Mouse (Mus musculus): Measurements from ENCODE around the gene Bend4. TPM values are rescaled to one million over a fixed set of nuclear protein-coding genes. Genes with fewer than 3 reads are reported as not detected.

The Bend4 gene
- total and polyA plus RNA-seq, 2 experiments from 2014 or later = 5.8 to 11.2 TPM

DNA sequence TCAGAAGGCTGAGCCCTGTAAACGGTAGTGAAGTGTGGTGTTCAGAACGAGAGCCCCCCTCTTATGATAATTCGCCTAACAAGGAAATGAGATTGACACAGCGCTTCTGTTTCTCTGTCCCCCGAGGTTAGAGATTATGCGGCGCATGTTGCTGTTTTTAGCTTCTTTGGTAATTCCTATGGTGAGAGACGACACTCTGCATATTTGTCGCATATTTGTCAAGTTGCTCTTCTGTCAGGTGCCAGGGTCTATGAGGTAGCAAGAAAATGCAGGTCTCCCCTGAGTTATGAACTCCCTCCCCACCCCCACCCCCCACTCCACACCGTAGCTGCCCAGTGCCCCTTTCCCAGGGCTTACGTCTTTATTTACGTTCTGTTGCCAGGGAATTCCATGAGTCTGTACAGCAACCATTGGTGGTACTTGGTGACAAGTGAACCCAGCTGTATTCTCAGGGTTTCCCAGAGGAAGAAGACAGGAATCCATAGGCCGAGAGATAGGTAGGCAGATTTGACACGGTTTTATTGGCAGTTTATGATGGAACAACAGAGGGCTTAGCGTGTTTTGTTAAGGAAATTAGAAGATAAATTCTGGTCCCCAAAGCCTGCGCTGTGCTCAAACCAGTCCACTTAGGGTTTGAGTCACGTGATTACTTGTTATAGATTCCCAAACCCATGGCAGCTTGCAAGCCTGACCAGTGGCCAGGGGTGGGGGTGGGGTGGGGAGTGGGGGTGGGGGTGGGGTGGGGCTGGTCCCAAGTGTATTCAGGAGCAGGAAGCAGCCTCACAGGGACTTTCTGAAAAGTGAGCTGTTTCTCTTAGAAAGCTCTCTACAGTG lies 16.3 kb upstream of the Bend4 start:
- Histone ChIP-seq H3K4me3 (ENCODE audit: low read depth, low read length) (peak overlapping the region; percentile 30), H3K4me1 (ENCODE audit: control insufficient read depth, insufficient read depth) (0 out of 2 replicates have a peak, but pooled peaks cover 5% of the 10 kb centered on the region), H3K4me2 (ENCODE audit: low read depth, low read length) (peak overlapping the region; percentile 57), H3K36me3 (replicated peaks; ENCODE audit: control insufficient read depth, insufficient read depth, low read length) (no peaks in the 10 kb centered on the region), H3K27ac (ENCODE audit: low read depth) (no peak overlapping the region), H3K9ac (replicated peaks; ENCODE audit: low read depth, low read length) (0 out of 2 replicates have a peak overlapping the region, but pooled peaks have one; percentile 3), H3K9me3 (replicated peaks; ENCODE audit: control insufficient read depth, low read length) (no peaks in the 10 kb centered on the region), H3K27me3 (ENCODE audit: control insufficient read depth, insufficient read depth, low read length) (no peaks in the 10 kb centered on the region)
- WGBS = 14% methylated on average over 17 of the region's 17 CpGs
- DNase-seq (ENCODE audit: low spot score) (peak; percentile 43), ATAC-seq (ENCODE audit: insufficient read depth, low read depth) (peak; percentile 40)
- TF ChIP-seq CTCF (IDR thresholded peaks at IDR 0.05; ENCODE audit: low read depth) = no peak
- no peak for TF ChIP-seq EP300 (IDR thresholded peaks at IDR 0.05; ENCODE audit: low read depth)

DNA sequence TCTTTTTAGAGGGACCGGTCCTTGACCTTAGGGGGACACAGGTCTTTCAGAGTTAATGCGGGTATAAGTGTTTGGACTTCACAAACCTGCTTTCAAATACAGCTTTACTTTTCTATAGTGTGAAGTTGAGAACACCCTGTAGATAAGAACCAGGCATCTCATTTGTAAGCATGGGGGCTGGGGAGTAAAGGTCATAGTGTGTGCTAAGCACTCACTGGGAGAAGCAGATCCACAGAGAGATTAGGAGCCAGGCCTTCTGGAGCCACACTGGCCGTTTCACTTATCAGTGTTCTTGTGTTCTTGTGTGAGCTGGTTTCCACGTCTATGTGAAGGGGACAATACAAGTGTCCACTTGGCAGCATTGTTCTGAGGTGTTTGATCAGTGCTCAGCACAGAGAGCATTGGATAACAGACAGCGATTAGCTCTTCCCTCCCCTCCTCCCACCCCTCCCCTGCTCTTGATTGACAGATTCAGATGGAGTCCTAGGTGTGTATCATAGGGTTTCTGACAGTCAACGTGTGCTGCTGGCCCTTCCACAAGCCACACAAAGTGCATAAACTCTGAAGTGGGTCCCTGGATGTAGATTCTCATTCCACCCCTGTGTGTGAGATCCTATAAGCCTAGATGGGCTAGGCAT lies 14.8 kb upstream of the Bend4 start:
- H3K27ac ChIP-seq (ENCODE audit: low read depth) = no peak overlapping the region

DNA sequence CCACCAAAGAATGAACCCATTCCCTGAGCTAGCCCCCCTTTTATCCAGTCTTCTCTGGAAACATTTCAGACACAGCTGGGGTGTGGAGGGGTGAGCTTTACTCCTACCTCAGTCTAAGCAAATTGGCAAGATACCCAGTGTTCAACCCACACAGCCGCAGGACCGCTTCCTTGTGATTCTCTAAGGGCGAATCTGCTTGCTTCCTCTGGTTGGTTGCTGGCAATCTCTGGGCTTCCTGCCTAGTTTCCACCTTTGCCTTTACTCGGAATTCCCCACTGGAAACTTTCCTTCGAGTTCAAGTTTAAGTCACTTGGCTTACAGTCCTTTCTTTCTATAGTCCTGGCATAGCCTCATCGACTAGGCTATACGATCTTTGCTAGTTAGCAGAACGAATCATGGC lies 12.5 kb upstream of the Bend4 start:
- DNase-seq (ENCODE audit: low spot score) = no peak
- no peaks in the 10 kb centered on the region for H3K27me3 ChIP-seq (ENCODE audit: control insufficient read depth, insufficient read depth, low read length)

More for the DNA sequence above, 14.8 kb upstream of the Bend4 start:
- Histone ChIP-seq H3K4me3 (ENCODE audit: low read depth, low read length) (no peak overlapping the region), H3K27me3 (ENCODE audit: control insufficient read depth, insufficient read depth, low read length) (no peaks in the 10 kb centered on the region), H3K4me2 (ENCODE audit: low read depth, low read length) (no peak overlapping the region), H3K4me1 (ENCODE audit: control insufficient read depth, insufficient read depth) (0 out of 2 replicates have a peak, but pooled peaks cover 5% of the 10 kb centered on the region), H3K9me3 (replicated peaks; ENCODE audit: control insufficient read depth, low read length) (no peaks in the 10 kb centered on the region), H3K36me3 (replicated peaks; ENCODE audit: control insufficient read depth, insufficient read depth, low read length) (no peaks in the 10 kb centered on the region), H3K9ac (replicated peaks; ENCODE audit: low read depth, low read length) (no peak overlapping the region)
- 45% methylated on average over 6 of the region's 6 CpGs for WGBS
- ATAC-seq (ENCODE audit: insufficient read depth, low read depth) = no peak
- no peak for TF ChIP-seq EP300 (IDR thresholded peaks at IDR 0.05; ENCODE audit: low read depth)
- no peak for TF ChIP-seq CTCF (IDR thresholded peaks at IDR 0.05; ENCODE audit: low read depth)
- DNase-seq (ENCODE audit: low spot score) = no peak

DNA sequence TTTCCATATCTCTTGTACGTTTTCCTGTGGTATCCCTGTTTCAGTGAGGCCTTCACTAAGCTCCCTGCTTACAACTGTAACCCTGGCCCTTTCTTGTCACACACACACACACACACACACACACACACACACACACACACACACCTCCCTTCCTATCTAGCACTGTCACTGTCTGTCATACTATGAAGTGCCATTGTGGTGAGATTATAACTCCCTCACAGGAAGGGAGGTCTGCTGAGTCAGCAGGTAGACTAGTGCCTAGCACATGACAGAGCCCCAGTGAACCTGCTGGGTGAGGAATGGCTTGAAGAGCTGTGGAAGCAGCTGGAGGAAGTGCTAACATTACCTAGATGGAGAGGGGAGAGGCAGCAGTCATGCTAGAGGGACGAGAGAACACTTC lies 9.3 kb upstream of the Bend4 start:
- Histone ChIP-seq H3K9me3 (replicated peaks; ENCODE audit: control insufficient read depth, low read length) (no peaks in the 10 kb centered on the region), H3K27ac (ENCODE audit: low read depth) (no peak overlapping the region), H3K4me2 (ENCODE audit: low read depth, low read length) (no peak overlapping the region), H3K4me1 (ENCODE audit: control insufficient read depth, insufficient read depth) (no peaks in the 10 kb centered on the region), H3K9ac (replicated peaks; ENCODE audit: low read depth, low read length) (no peak overlapping the region), H3K4me3 (ENCODE audit: low read depth, low read length) (no peak overlapping the region), H3K27me3 (ENCODE audit: control insufficient read depth, insufficient read depth, low read length) (no peaks in the 10 kb centered on the region), H3K36me3 (replicated peaks; ENCODE audit: control insufficient read depth, insufficient read depth, low read length) (no peaks in the 10 kb centered on the region)
- 21% methylated on average over 2 of the region's 2 CpGs for WGBS
- no peak for DNase-seq (ENCODE audit: low spot score)
- TF ChIP-seq EP300 (IDR thresholded peaks at IDR 0.05; ENCODE audit: low read depth) = no peak
- TF ChIP-seq CTCF (IDR thresholded peaks at IDR 0.05; ENCODE audit: low read depth) = no peak
- ATAC-seq (ENCODE audit: insufficient read depth, low read depth) = peak; percentile 53

More for the DNA sequence above, 12.5 kb upstream of the Bend4 start:
- ATAC-seq (ENCODE audit: insufficient read depth, low read depth) = no peak
- Histone ChIP-seq H3K27ac (ENCODE audit: low read depth) (no peak overlapping the region), H3K36me3 (replicated peaks; ENCODE audit: control insufficient read depth, insufficient read depth, low read length) (no peaks in the 10 kb centered on the region), H3K4me2 (ENCODE audit: low read depth, low read length) (no peak overlapping the region), H3K9me3 (replicated peaks; ENCODE audit: control insufficient read depth, low read length) (no peaks in the 10 kb centered on the region), H3K4me1 (ENCODE audit: control insufficient read depth, insufficient read depth) (0 out of 2 replicates have a peak, but pooled peaks cover 5% of the 10 kb centered on the region), H3K4me3 (ENCODE audit: low read depth, low read length) (no peak overlapping the region), H3K9ac (replicated peaks; ENCODE audit: low read depth, low read length) (no peak overlapping the region)
- WGBS = 64% methylated on average over 8 of the region's 8 CpGs
- TF ChIP-seq CTCF (IDR thresholded peaks at IDR 0.05; ENCODE audit: low read depth) (no peak), EP300 (IDR thresholded peaks at IDR 0.05; ENCODE audit: low read depth) (no peak)

DNA sequence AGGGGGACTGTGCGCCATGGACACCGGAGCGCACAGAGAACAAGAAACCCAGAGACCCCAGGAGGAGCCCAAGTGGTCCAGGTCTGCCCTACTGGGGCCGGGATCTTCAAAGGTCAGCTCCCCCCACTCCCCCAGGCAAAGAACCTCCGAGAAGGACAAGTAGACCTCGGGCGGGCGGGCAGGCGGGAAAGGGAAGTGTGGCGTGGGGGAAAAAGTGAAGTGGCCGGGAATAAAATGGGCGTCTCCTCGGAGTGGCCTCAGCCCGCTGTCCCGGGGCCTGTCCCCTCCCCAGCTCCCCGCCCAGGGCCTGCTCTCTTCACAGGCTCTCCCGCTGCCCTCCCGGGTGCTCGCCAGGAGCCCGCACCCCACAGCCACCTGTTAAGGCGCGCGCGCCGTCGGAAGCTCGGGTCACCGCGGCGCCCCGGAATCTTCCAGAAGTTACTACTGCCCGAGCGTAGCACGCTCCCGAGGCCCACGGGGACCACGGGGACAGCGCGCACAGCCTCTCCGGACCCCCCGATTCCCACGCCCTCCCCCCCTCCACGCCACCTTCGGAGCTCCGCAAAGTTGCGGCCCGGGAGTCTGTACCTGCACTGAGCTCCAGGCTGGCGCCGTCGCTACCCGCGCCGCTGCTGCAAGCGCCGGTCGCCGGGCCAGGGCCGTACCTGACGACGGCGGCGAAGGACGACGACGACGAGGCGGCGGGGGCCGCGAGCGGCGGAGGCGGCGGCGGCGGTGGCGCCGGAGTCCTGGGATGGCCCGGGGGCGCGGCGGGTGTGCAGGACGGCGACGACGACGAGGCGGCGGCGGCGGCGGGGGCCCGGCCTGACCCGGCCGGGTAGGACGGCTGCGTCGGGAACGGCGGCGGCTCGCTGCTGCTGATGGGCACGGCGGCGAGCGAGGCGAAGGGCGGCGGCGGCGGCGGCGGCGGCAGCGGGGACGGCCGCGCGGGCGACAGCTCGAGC lies 1.4 kb downstream of the Bend4 start:
- no peaks in the 10 kb centered on the region for H3K36me3 ChIP-seq (replicated peaks; ENCODE audit: control insufficient read depth, insufficient read depth, low read length)
- H3K9ac ChIP-seq (replicated peaks; ENCODE audit: low read depth, low read length) = peak overlapping the region; percentile 79
- peak overlapping the region; percentile 94 for H3K4me2 ChIP-seq (ENCODE audit: low read depth, low read length)
- H3K27ac ChIP-seq (ENCODE audit: low read depth) = peak overlapping the region; percentile 85
- ATAC-seq (ENCODE audit: insufficient read depth, low read depth) = peak; percentile 55
- H3K9me3 ChIP-seq (replicated peaks; ENCODE audit: control insufficient read depth, low read length) = no peaks in the 10 kb centered on the region
- H3K4me3 ChIP-seq (ENCODE audit: low read depth, low read length) = peak overlapping the region; percentile 90
- TF ChIP-seq CTCF (IDR thresholded peaks at IDR 0.05; ENCODE audit: low read depth) = no peak
- TF ChIP-seq EP300 (IDR thresholded peaks at IDR 0.05; ENCODE audit: low read depth) = no peak
- H3K4me1 ChIP-seq (ENCODE audit: control insufficient read depth, insufficient read depth) = peaks cover 3% of the 10 kb centered on the region; the same call in 1 of the 2 replicates
- 1% methylated on average over 107 of the region's 121 CpGs for WGBS
- peaks cover 8% of the 10 kb centered on the region; the same call in 1 of the 2 replicates for H3K27me3 ChIP-seq (ENCODE audit: control insufficient read depth, insufficient read depth, low read length)
- no peak for DNase-seq (ENCODE audit: low spot score)

Data from heart, postnatal 0 days (tissue).